Mouse (Mus musculus) MN1 (cell line): ENCODE measurements around the gene Drc7.
"Not testable (repeated sequence)": the region's sequence is repeated elsewhere in the genome, so short reads cannot be mapped to it uniquely, and the experiment has no call there.

ENCODE experiments used
- DNase-seq: peaks from one replicate; pipeline ENCODE4 v3.0.0-alpha.2; 2016; ENCODE audit warnings: low spot score

The Drc7 gene

GRCm38 (mm10) chr8:95054927-95055510 lies at the start of gene Drc7:
Gene Drc7 (plus strand): TSS chr8:95055103.
- DNase-seq, result no peak

- no peak for DNase-seq
Measured at GRCm38 (mm10) chr8:95012442-95012919, 42.4 kb upstream of the Drc7 start.

GRCm38 (mm10) chr8:95015866-95016265 lies 39.0 kb upstream of the Drc7 start:
- DNase-seq, result no peak

- no peak for DNase-seq
Measured at GRCm38 (mm10) chr8:95016684-95017083, 38.2 kb upstream of the Drc7 start.

- DNase-seq, result no peak
Measured at GRCm38 (mm10) chr8:95017451-95017850, 37.5 kb upstream of the Drc7 start, which contains the start of gene Adgrg3. Gene Adgrg3 (plus strand): TSS chr8:95017692.

- no peak for DNase-seq
Measured at GRCm38 (mm10) chr8:95017969-95018635, 36.8 kb upstream of the Drc7 start.

- no peak for DNase-seq
Measured at GRCm38 (mm10) chr8:95020293-95020777, 34.6 kb upstream of the Drc7 start.

GRCm38 (mm10) chr8:95020821-95021220 lies 34.1 kb upstream of the Drc7 start:
- no peak for DNase-seq

- DNase-seq, result no peak
Measured at GRCm38 (mm10) chr8:95023201-95023600, 31.7 kb upstream of the Drc7 start.

GRCm38 (mm10) chr8:95024387-95024786 lies 30.5 kb upstream of the Drc7 start:
- DNase-seq, result no peak

- DNase-seq, result no peak
Measured at GRCm38 (mm10) chr8:95025421-95025820, 29.5 kb upstream of the Drc7 start.

- not testable (repeated sequence) for DNase-seq
Measured at GRCm38 (mm10) chr8:95028391-95028790, 26.5 kb upstream of the Drc7 start.

- DNase-seq, result no peak
Measured at GRCm38 (mm10) chr8:95037106-95037925, 17.6 kb upstream of the Drc7 start.

- no peak for DNase-seq
Measured at GRCm38 (mm10) chr8:95041883-95042784, 12.8 kb upstream of the Drc7 start.

- no peak for DNase-seq
Measured at GRCm38 (mm10) chr8:95044811-95045210, 10.1 kb upstream of the Drc7 start.

- no peak for DNase-seq
Measured at GRCm38 (mm10) chr8:95046982-95047381, 7.9 kb upstream of the Drc7 start.

- DNase-seq, result no peak
Measured at GRCm38 (mm10) chr8:95047884-95048680, 6.8 kb upstream of the Drc7 start.

GRCm38 (mm10) chr8:95049636-95050035 lies 5.3 kb upstream of the Drc7 start:
- no peak for DNase-seq

- no peak for DNase-seq
Measured at GRCm38 (mm10) chr8:95054438-95054837, 465 bp upstream of the Drc7 start.

- DNase-seq, result no peak
Measured at GRCm38 (mm10) chr8:95056414-95056813, 1.5 kb downstream of the Drc7 start.

- no peak for DNase-seq
Measured at GRCm38 (mm10) chr8:95058661-95059060, 3.8 kb downstream of the Drc7 start.
